Mouse (Mus musculus): ENCODE results near the gene Strap. TPM values are rescaled to one million over a fixed set of nuclear protein-coding genes. Genes with fewer than 3 reads are reported as not detected.
A peak's percentile ranks its signal among the peaks of the same experiment; 100 is the strongest.

Gene Strap
- polyA plus RNA-seq, 1 experiment = 81.1 TPM

- TF ChIP-seq POLR2A (IDR thresholded peaks at IDR 0.05; ENCODE audit: control insufficient read depth, low read depth, low read length) (peak; percentile 80), CTCF (IDR thresholded peaks at IDR 0.05; ENCODE audit: control insufficient read depth, insufficient read depth, insufficient replicate concordance, low read depth, low read length) (no peak)
- Histone ChIP-seq H3K27me3 (ENCODE audit: control insufficient read depth, insufficient read depth, low read length) (no peaks in the 10 kb centered on the region), H3K27ac (ENCODE audit: control insufficient read depth, insufficient read depth, low read depth, low read length) (peak within 1 kb of the TSS; percentile 78), H3K4me1 (ENCODE audit: control insufficient read depth, insufficient read depth, low read length) (peaks cover 6% of the 10 kb centered on the region), H3K36me3 (ENCODE audit: control insufficient read depth, insufficient read depth, low read length) (no peaks in the 10 kb centered on the region; the same call in 1 of the 2 replicates), H3K4me3 (ENCODE audit: control insufficient read depth, low read depth, low read length) (peak within 1 kb of the TSS; percentile 90)
Observed at GRCm38 (mm10) chr6:137754056-137754856, 19.4 kb downstream of the Strap start, which contains the start of gene Dera. Dera (plus strand) TSS chr6:137754546.

DNA sequence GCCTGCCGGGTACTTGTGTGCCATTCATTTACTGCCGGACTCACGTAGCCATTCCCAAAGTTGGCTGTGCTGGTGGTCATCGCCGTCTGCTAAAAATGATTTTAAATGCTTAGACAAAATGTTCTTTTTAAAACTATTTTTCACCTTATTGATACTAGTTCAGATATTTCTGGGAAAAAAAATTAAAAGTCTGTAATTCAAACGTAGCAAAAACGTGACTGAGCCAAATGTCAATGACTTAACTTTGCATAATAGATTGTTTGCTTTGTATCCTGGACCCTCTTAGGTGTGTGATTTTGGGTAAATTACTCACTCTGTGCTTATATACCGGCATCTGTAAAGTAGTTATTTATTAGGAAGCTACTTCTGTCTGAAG lies 20.0 kb downstream of the Strap start:
- TF ChIP-seq POLR2A (IDR thresholded peaks at IDR 0.05; ENCODE audit: control insufficient read depth, low read depth, low read length) = no peak
- TF ChIP-seq CTCF (IDR thresholded peaks at IDR 0.05; ENCODE audit: control insufficient read depth, insufficient read depth, insufficient replicate concordance, low read depth, low read length) = no peak
- Histone ChIP-seq H3K27me3 (ENCODE audit: control insufficient read depth, insufficient read depth, low read length) (no peaks in the 10 kb centered on the region), H3K27ac (ENCODE audit: control insufficient read depth, insufficient read depth, low read depth, low read length) (peak overlapping the region; percentile 78), H3K4me3 (ENCODE audit: control insufficient read depth, low read depth, low read length) (peak overlapping the region; percentile 90), H3K4me1 (ENCODE audit: control insufficient read depth, insufficient read depth, low read length) (peaks cover 6% of the 10 kb centered on the region), H3K36me3 (ENCODE audit: control insufficient read depth, insufficient read depth, low read length) (no peaks in the 10 kb centered on the region)

- no peak overlapping the region for H3K27ac ChIP-seq (ENCODE audit: control insufficient read depth, insufficient read depth, low read depth, low read length)
- no peaks in the 10 kb centered on the region for H3K36me3 ChIP-seq (ENCODE audit: control insufficient read depth, insufficient read depth, low read length)
- no peaks in the 10 kb centered on the region for H3K27me3 ChIP-seq (ENCODE audit: control insufficient read depth, insufficient read depth, low read length)
- no peak for TF ChIP-seq POLR2A (IDR thresholded peaks at IDR 0.05; ENCODE audit: control insufficient read depth, low read depth, low read length)
- TF ChIP-seq CTCF (IDR thresholded peaks at IDR 0.05; ENCODE audit: control insufficient read depth, insufficient read depth, insufficient replicate concordance, low read depth, low read length) = peak; percentile 28; the same call in 1 of the 2 replicates
- H3K4me3 ChIP-seq (ENCODE audit: control insufficient read depth, low read depth, low read length) = no peak overlapping the region
- H3K4me1 ChIP-seq (ENCODE audit: control insufficient read depth, insufficient read depth, low read length) = peaks cover 6% of the 10 kb centered on the region
Observed at GRCm38 (mm10) chr6:137756310-137756709, 21.4 kb downstream of the Strap start.

GRCm38 (mm10) chr6:137757891-137758290 lies 23.0 kb downstream of the Strap start:
- TF ChIP-seq POLR2A (IDR thresholded peaks at IDR 0.05; ENCODE audit: control insufficient read depth, low read depth, low read length) = no peak
- no peak for TF ChIP-seq CTCF (IDR thresholded peaks at IDR 0.05; ENCODE audit: control insufficient read depth, insufficient read depth, insufficient replicate concordance, low read depth, low read length)
- Histone ChIP-seq H3K27me3 (ENCODE audit: control insufficient read depth, insufficient read depth, low read length) (no peaks in the 10 kb centered on the region), H3K27ac (ENCODE audit: control insufficient read depth, insufficient read depth, low read depth, low read length) (no peak overlapping the region), H3K36me3 (ENCODE audit: control insufficient read depth, insufficient read depth, low read length) (no peaks in the 10 kb centered on the region), H3K4me1 (ENCODE audit: control insufficient read depth, insufficient read depth, low read length) (peaks cover 6% of the 10 kb centered on the region), H3K4me3 (ENCODE audit: control insufficient read depth, low read depth, low read length) (no peak overlapping the region)

GRCm38 (mm10) chr6:137759681-137760080 lies 24.8 kb downstream of the Strap start:
- no peak overlapping the region for H3K27ac ChIP-seq (ENCODE audit: control insufficient read depth, insufficient read depth, low read depth, low read length)
- H3K27me3 ChIP-seq (ENCODE audit: control insufficient read depth, insufficient read depth, low read length) = no peaks in the 10 kb centered on the region
- H3K4me1 ChIP-seq (ENCODE audit: control insufficient read depth, insufficient read depth, low read length) = no peaks in the 10 kb centered on the region
- H3K4me3 ChIP-seq (ENCODE audit: control insufficient read depth, low read depth, low read length) = no peak overlapping the region
- H3K36me3 ChIP-seq (ENCODE audit: control insufficient read depth, insufficient read depth, low read length) = no peaks in the 10 kb centered on the region
- TF ChIP-seq CTCF (IDR thresholded peaks at IDR 0.05; ENCODE audit: control insufficient read depth, insufficient read depth, insufficient replicate concordance, low read depth, low read length) = no peak
- TF ChIP-seq POLR2A (IDR thresholded peaks at IDR 0.05; ENCODE audit: control insufficient read depth, low read depth, low read length) = no peak

- H3K36me3 ChIP-seq (ENCODE audit: control insufficient read depth, insufficient read depth, low read length) = no peaks in the 10 kb centered on the region
- H3K27ac ChIP-seq (ENCODE audit: control insufficient read depth, insufficient read depth, low read depth, low read length) = no peak overlapping the region
Observed at GRCm38 (mm10) chr6:137760966-137761365, 26.1 kb downstream of the Strap start.

DNA sequence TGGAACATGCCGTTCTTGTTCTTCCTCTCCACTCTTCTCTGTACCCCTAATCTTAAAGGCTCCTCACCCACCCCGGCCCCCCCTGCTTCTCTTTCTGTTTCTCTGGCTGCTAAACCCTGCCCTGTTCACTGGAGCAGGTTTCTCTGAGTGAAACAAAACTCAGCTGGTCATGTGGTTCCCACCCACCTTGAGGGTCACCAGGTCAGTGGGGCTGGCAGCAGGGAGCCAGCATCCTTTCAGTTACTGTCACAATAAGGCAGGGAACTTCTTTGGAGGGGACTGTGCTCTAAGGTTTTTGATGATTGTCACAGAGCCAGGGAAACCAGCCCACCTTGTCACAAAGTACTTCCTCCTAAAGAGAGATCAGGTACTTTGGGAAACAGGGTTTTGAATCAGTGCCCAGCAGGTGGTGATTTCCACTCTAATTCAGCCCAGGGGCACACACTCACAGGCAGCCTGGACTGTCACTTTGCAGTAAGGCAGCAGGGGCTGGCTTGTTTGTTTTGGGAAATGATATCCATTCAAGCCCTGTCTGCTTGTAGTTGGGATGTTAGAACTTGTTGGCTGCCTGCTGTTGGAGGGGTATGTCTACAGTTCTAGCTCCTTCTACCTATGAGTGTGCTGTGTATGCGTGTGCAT lies 29.8 kb downstream of the Strap start:
- Histone ChIP-seq H3K36me3 (ENCODE audit: control insufficient read depth, insufficient read depth, low read length) (no peaks in the 10 kb centered on the region), H3K27me3 (ENCODE audit: control insufficient read depth, insufficient read depth, low read length) (no peaks in the 10 kb centered on the region), H3K4me1 (ENCODE audit: control insufficient read depth, insufficient read depth, low read length) (no peaks in the 10 kb centered on the region), H3K27ac (ENCODE audit: control insufficient read depth, insufficient read depth, low read depth, low read length) (no peak overlapping the region), H3K4me3 (ENCODE audit: control insufficient read depth, low read depth, low read length) (no peak overlapping the region)
- TF ChIP-seq CTCF (IDR thresholded peaks at IDR 0.05; ENCODE audit: control insufficient read depth, insufficient read depth, insufficient replicate concordance, low read depth, low read length) (no peak), POLR2A (IDR thresholded peaks at IDR 0.05; ENCODE audit: control insufficient read depth, low read depth, low read length) (no peak)

More at GRCm38 (mm10) chr6:137760966-137761365, 26.1 kb downstream of the Strap start:
- TF ChIP-seq CTCF (IDR thresholded peaks at IDR 0.05; ENCODE audit: control insufficient read depth, insufficient read depth, insufficient replicate concordance, low read depth, low read length) = no peak
- TF ChIP-seq POLR2A (IDR thresholded peaks at IDR 0.05; ENCODE audit: control insufficient read depth, low read depth, low read length) = no peak
- Histone ChIP-seq H3K4me3 (ENCODE audit: control insufficient read depth, low read depth, low read length) (no peak overlapping the region), H3K27me3 (ENCODE audit: control insufficient read depth, insufficient read depth, low read length) (no peaks in the 10 kb centered on the region), H3K4me1 (ENCODE audit: control insufficient read depth, insufficient read depth, low read length) (no peaks in the 10 kb centered on the region)

All from testis, adult 2 months (tissue).